Mouse (Mus musculus) mouse embryonic stem cell (cell line): Measurements from ENCODE around the gene Pea15a.

ENCODE experiments used
- in situ Hi-C, 2 experiments: fragments of 300-500 bp; cut with MboI; formaldehyde crosslinking; loops; 1 replicate in 1 of 2; 3 replicates in 1 of 2; pipeline ENCODE4 v1.14.3; 2019 to 2020; ENCODE audit warnings: low sequenced_read_pairs in 2 of 2, low pct_unique_long_range_greater_than_20kb in 1 of 2, mixed read lengths in 1 of 2; ENCODE audit not compliant: unreplicated experiment in 1 of 2

The Pea15a gene

GRCm38 (mm10) chr1:172186401-172187289 lies 20.0 kb downstream of the Pea15a start:
- in situ Hi-C loops: no loop called here

- in situ Hi-C loops: no loop called here
Observed at GRCm38 (mm10) chr1:172183915-172184314, 22.7 kb downstream of the Pea15a start.

GRCm38 (mm10) chr1:172183056-172183455 lies 23.5 kb downstream of the Pea15a start:
- in situ Hi-C loops: no loop called here

- in situ Hi-C loops: no loop called here
Observed at GRCm38 (mm10) chr1:172181777-172182176, 24.8 kb downstream of the Pea15a start.

- in situ Hi-C loops: no loop called here
Observed at GRCm38 (mm10) chr1:172180881-172181280, 25.7 kb downstream of the Pea15a start.

- in situ Hi-C loops: no loop called here
Observed at GRCm38 (mm10) chr1:172179102-172179501, 27.5 kb downstream of the Pea15a start.

- in situ Hi-C loops: no loop called here
Observed at GRCm38 (mm10) chr1:172177791-172178190, 28.8 kb downstream of the Pea15a start.

- in situ Hi-C loops: no loop called here
Observed at GRCm38 (mm10) chr1:172173181-172173580, 33.4 kb downstream of the Pea15a start.

- in situ Hi-C loops: no loop called here
Observed at GRCm38 (mm10) chr1:172172381-172172780, 34.2 kb downstream of the Pea15a start.

GRCm38 (mm10) chr1:172169809-172170208 lies 36.8 kb downstream of the Pea15a start:
- in situ Hi-C loops: no loop called here

- in situ Hi-C loops: no loop called here
Observed at GRCm38 (mm10) chr1:172167911-172168310, 38.7 kb downstream of the Pea15a start.

- in situ Hi-C loops: no loop called here
Observed at GRCm38 (mm10) chr1:172162959-172163358, 43.6 kb downstream of the Pea15a start.

GRCm38 (mm10) chr1:172162009-172162408 lies 44.6 kb downstream of the Pea15a start:
- in situ Hi-C loops: no loop called here

GRCm38 (mm10) chr1:172160508-172160907 lies 46.1 kb downstream of the Pea15a start:
- in situ Hi-C loops: no loop called here

- in situ Hi-C loops: no loop called here
Observed at GRCm38 (mm10) chr1:172159970-172160369, 46.6 kb downstream of the Pea15a start.

GRCm38 (mm10) chr1:172155518-172155917 lies 51.1 kb downstream of the Pea15a start:
- in situ Hi-C loops: no loop called here

- in situ Hi-C loops: no loop called here
Observed at GRCm38 (mm10) chr1:172154536-172154935, 52.1 kb downstream of the Pea15a start.

- in situ Hi-C loops: loop anchor here in 1 of 2 experiments (10.0 kb wide), 1 partner anchor 156 kb away; no protein-coding TSS in a partner anchor
Observed at GRCm38 (mm10) chr1:172148955-172149815, 57.4 kb downstream of the Pea15a start.

GRCm38 (mm10) chr1:172148279-172148954 lies 58.2 kb downstream of the Pea15a start:
- in situ Hi-C loops: loop anchor here in 1 of 2 experiments (10.0 kb wide), 1 partner anchor 156 kb away; no protein-coding TSS in a partner anchor
